Mouse (Mus musculus) small intestine, adult 10 weeks (tissue): ENCODE measurements around the gene Tbx5. TPM values are rescaled to one million over a fixed set of nuclear protein-coding genes. Genes with fewer than 3 reads are reported as not detected.

Experiments used
- polyA plus RNA-seq: library from polyadenylated mRNA; stranded (reverse); fragments of 350-450 nt; fragmentation: Illumina TruSeq; extraction: RNeasy Lipid Tissue Mini Kit (QIAGEN cat#74804); gene quantifications from one replicate; pipeline ENCODE4 v1.2.3, GENCODE M21; 2014; ENCODE audit warnings: low replicate concordance

Tbx5 gene
- not detected for polyA plus RNA-seq

GRCm38 (mm10) chr5:119832479-119832796 lies at the start of gene Tbx5:
Gene Tbx5 (plus strand): TSS chr5:119832668.

Other genes starting within 250 kb of the Tbx5 start
- gene Tbx3, start 162.0 kb upstream of the Tbx5 start, polyA plus RNA-seq: 91.4 TPM